Mouse (Mus musculus) CD4-positive, CD25-positive, alpha-beta regulatory T cell, adult 9 weeks (primary cell): Measurements from ENCODE around the gene Gm49450. TPM values are rescaled to one million over a fixed set of nuclear protein-coding genes. Genes with fewer than 3 reads are reported as not detected.

Experiments used
- polyA plus RNA-seq: library from polyadenylated mRNA; unstranded; fragments of 100-300 nt; shearing (Covaris generic); gene quantifications from one replicate; pipeline ENCODE4 v1.2.1, GENCODE M21; 2017

Gm49450 gene
- not detected for polyA plus RNA-seq

GRCm38 (mm10) chr15:98953401-98954356 lies at the start of gene Gm49450, which contains the start of gene Tuba1a:
TSS of gene Gm49450 (minus strand) at chr15:98953551.
TSS of gene Tuba1a (minus strand) at chr15:98953703.

GRCm38 (mm10) chr15:98934217-98934839 lies 19.0 kb downstream of the Gm49450 start, which contains the start of gene Tuba1b:
TSS of gene Tuba1b (minus strand) at chr15:98934565.

GRCm38 (mm10) chr15:98917538-98918498 lies 35.5 kb downstream of the Gm49450 start, which contains the start of gene Lmbr1l:
TSS of gene Lmbr1l (minus strand) at chr15:98918231.

GRCm38 (mm10) chr15:98897928-98898800 lies 55.2 kb downstream of the Gm49450 start, which contains the start of gene Dhh:
TSS of gene Dhh (minus strand) at chr15:98898540.

GRCm38 (mm10) chr15:98893940-98894745 lies 59.2 kb downstream of the Gm49450 start, which contains the start of gene Rhebl1:
TSS of gene Rhebl1 (minus strand) at chr15:98894540.

Other genes starting within 250 kb of the Gm49450 start
- not detected for gene Ccdc65, start 245.3 kb downstream of the Gm49450 start, polyA plus RNA-seq
- 0.24 TPM for gene Fkbp11, start 225.4 kb downstream of the Gm49450 start, polyA plus RNA-seq
- gene Arf3, start 190.3 kb downstream of the Gm49450 start, polyA plus RNA-seq, result 35.9 TPM
- not detected for gene Wnt10b, start 175.4 kb downstream of the Gm49450 start, polyA plus RNA-seq
- gene Wnt1, start 163.7 kb downstream of the Gm49450 start, polyA plus RNA-seq, result not detected
- not detected for gene Ddn, start 144.1 kb downstream of the Gm49450 start, polyA plus RNA-seq
- 156 TPM for gene Prkag1, start 122.0 kb downstream of the Gm49450 start, polyA plus RNA-seq
- 26.5 TPM for gene Kmt2d, start 82.3 kb downstream of the Gm49450 start, polyA plus RNA-seq
- gene Rhebl1, start 59.0 kb downstream of the Gm49450 start, polyA plus RNA-seq, result 23.2 TPM
- 0.09 TPM for gene Dhh, start 55.0 kb downstream of the Gm49450 start, polyA plus RNA-seq
- 82.5 TPM for gene Lmbr1l, start 35.3 kb downstream of the Gm49450 start, polyA plus RNA-seq
- 486 TPM for gene Tuba1b, start 19.0 kb downstream of the Gm49450 start, polyA plus RNA-seq
- 212 TPM for gene Tuba1a, start 152 bp upstream of the Gm49450 start, polyA plus RNA-seq
- gene Tuba1c, start 76.3 kb upstream of the Gm49450 start, polyA plus RNA-seq, result 75.2 TPM
- not detected for gene Prph, start 101.6 kb upstream of the Gm49450 start, polyA plus RNA-seq
- 0.81 TPM for gene Troap, start 121.0 kb upstream of the Gm49450 start, polyA plus RNA-seq
- not detected for gene C1ql4, start 134.3 kb upstream of the Gm49450 start, polyA plus RNA-seq
- not detected for gene Dnajc22, start 139.6 kb upstream of the Gm49450 start, polyA plus RNA-seq
- gene Spats2, start 172.4 kb upstream of the Gm49450 start, polyA plus RNA-seq, result 0.14 TPM